Mouse (Mus musculus) heart, postnatal 0 days (tissue): ENCODE data around the gene Olfr786.

Experiments used
- CTCF ChIP-seq: IDR thresholded peaks from 2 replicates; pipeline ENCODE4 v1.5.1; 2016; ENCODE audit warnings: antibody characterized with exemption, control low read depth, low read depth
- EP300 ChIP-seq: IDR thresholded peaks from 2 replicates; pipeline ENCODE4 v1.6.1; 2016; ENCODE audit warnings: antibody characterized with exemption, low read depth

- TF ChIP-seq CTCF = no peak
- TF ChIP-seq EP300 = no peak
These were observed at the start of gene Olfr786 for GRCm38 (mm10) chr10:129427006-129427405.
